Mouse (Mus musculus) ES-Bruce4 (cell line): ENCODE results near the gene Pkp4.

Experiments
- CTCF ChIP-seq: IDR thresholded peaks from one replicate; pipeline ENCODE4 v1.8.1; 2011; ENCODE audit warnings: low read depth, low read length
- EP300 ChIP-seq: IDR thresholded peaks from 2 replicates; pipeline ENCODE4 v1.6.1; 2011; ENCODE audit warnings: low read depth, low read length; ENCODE audit not compliant: insufficient read depth
- POLR2A ChIP-seq: IDR thresholded peaks from one replicate; pipeline ENCODE4 v1.8.1; 2011; ENCODE audit warnings: low read length; ENCODE audit not compliant: insufficient read depth

DNA sequence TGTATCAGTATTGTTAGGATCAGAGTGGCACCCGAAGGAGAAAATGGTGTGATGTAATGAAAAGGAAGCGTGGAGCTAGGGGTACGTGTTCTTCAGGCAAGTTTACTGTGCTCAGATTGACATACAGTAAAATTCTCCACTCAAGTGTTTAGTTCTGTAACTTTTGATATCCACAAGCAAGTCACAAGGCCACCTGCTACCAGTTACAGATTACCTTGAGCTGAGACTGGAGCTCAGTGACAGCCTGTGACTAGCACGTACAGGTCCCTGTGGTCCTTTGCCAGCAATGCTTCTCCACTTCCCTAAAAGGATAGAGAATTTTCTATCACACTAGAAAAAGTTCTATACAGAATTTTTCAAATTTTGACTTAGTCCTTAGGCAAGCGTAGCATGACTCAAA is 73.9 kb downstream of the Pkp4 start:
- TF ChIP-seq CTCF = no peak
- TF ChIP-seq POLR2A = no peak
- no peak for TF ChIP-seq EP300
